Mouse (Mus musculus) mouse embryonic stem cell (cell line): ENCODE data around the gene Apeh.

Source experiments
- in situ Hi-C, 2 experiments: fragments of 300-500 bp; cut with MboI; formaldehyde crosslinking; loops; 1 replicate in 1 of 2; 3 replicates in 1 of 2; pipeline ENCODE4 v1.14.3; 2019 to 2020; ENCODE audit warnings: low sequenced_read_pairs in 2 of 2, low pct_unique_long_range_greater_than_20kb in 1 of 2, mixed read lengths in 1 of 2; ENCODE audit not compliant: unreplicated experiment in 1 of 2

Gene Apeh

DNA sequence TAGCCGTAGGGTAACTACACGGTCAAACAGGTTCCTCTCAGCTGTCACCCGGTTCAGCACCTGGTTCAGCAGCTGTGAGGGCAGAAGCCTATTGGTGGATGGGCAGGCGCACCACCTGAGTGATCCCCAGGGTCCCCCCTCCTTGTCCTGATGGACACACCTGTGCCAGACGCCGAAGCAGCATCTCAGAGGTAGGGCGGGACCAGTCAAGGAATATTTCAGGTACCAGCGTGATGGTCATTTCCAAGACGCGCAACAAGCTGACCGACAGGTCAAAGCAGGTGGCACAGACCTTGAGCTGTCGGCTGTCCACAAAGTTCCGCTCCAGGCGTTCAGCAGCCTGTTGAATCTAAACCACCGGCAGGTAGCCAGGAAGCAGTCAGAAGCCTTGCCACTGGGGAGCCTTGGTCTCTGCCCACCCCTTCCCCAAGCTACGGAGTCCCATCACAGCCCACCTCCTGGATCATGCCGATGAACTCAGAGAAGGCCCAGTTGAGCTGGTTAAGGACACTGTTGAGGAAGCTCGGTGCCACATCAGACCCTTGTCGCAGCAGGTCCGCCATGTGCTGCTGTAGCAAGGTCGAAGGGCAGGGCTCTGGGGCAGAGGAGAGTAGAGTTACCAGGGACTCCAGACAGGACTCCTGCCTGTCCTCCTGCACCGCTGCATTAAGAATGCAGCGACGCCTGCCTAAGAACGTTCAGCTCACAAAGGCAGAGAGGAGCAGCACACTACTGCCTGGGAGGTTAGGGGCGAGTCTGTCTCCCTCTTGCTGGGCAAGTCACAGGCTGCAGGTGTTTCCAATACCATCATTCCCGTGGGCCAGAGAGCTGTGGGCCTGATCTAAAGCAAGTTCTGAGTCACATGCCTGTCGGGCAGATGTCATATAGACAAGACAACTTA, 37.8 kb downstream of the Apeh start:
- in situ Hi-C loops = no loop called here

DNA sequence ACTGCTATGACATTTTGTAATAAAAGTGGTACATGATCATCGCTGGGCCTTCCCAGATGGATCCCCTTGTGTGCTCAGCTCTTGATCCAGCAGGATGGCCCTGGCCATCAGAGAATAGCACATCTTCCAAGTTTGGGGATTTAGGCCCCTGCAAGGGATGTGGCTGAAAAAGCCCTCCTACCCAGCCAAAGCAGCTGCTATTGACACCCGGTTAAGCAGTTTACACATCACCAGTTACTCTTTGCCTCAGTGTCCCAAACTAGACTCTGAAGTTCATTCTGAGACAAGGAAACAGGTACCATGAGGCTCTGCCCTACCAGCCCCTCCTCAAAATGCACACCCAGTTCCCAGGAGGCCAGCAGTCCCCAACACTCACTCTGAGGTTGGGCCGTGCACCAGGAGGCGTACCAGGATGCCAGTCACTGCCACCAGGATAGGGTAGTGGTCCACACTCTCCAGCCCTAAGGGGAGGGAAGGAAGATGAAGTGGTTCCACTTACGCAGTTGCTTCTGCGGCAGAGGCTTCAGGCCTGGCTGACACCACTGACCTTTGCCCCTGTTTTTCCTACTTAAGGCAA, 38.7 kb downstream of the Apeh start:
- in situ Hi-C loops = no loop called here

DNA sequence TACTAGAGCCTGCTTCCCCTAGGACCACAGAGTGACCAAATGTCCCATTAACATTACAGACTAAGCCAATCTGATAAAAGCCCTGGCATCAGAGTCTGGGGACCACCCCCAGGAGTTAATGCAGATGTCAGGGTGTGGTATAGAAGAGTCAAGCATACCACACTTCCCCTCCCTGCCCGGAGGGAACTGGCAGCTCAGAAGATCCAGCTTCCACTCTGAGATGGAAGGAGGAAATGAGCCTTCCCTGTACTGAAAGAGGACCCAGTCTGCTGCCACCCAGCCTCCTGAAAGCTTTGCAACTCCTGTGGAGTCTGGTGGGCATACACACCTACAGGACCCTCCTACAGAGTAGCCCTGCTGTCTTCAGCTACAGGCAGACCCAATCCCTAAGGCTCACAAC, 39.3 kb downstream of the Apeh start:
- in situ Hi-C loops = no loop called here

DNA sequence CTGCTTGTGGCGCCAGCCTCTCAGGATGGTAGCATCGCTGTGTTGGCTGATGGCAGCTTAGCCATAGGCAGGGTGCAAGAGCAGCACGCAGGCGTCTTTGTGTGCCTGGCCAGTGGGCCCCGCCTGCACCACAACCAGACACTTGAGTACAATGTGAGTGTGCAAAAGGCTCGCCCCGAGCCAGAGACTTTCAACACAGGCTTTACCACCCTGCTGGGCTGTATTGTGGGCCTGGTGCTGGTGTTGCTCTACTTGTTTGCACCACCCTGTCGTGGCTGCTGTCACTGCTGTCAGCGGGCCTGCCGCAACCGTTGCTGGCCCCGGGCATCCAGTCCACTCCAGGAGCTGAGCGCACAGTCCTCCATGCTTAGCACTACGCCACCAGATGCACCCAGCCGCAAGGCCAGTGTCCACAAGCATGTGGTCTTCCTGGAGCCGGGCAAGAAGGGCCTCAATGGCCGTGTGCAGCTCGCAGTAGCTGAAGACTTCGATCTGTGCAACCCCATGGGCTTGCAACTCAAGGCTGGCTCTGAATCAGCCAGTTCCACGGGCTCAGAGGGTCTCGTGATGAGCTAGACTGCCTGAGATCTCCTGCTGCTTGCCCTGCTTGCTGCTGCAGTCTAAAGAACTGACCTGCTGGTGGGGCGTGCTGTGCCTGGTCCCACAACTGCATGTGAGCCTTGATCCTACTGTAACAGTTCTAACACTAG, 39.9 kb downstream of the Apeh start:
- in situ Hi-C loops = no loop called here

DNA sequence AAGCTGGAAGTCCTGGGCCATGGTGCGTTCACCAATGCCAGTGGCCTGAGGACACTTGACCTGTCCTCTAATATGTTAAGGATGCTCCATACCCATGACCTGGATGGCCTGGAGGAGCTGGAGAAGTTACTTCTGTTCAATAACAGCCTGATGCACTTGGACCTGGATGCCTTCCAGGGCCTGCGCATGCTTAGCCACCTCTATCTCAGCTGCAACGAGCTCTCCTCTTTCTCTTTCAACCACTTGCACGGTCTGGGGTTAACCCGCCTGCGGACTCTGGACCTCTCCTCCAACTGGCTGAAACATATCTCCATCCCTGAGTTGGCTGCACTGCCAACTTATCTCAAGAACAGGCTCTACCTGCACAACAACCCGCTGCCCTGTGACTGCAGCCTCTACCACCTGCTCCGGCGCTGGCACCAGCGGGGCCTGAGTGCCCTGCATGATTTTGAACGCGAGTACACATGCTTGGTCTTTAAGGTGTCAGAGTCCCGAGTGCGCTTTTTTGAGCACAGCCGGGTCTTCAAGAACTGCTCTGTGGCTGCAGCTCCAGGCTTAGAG, 40.7 kb downstream of the Apeh start:
- in situ Hi-C loops = no loop called here

DNA sequence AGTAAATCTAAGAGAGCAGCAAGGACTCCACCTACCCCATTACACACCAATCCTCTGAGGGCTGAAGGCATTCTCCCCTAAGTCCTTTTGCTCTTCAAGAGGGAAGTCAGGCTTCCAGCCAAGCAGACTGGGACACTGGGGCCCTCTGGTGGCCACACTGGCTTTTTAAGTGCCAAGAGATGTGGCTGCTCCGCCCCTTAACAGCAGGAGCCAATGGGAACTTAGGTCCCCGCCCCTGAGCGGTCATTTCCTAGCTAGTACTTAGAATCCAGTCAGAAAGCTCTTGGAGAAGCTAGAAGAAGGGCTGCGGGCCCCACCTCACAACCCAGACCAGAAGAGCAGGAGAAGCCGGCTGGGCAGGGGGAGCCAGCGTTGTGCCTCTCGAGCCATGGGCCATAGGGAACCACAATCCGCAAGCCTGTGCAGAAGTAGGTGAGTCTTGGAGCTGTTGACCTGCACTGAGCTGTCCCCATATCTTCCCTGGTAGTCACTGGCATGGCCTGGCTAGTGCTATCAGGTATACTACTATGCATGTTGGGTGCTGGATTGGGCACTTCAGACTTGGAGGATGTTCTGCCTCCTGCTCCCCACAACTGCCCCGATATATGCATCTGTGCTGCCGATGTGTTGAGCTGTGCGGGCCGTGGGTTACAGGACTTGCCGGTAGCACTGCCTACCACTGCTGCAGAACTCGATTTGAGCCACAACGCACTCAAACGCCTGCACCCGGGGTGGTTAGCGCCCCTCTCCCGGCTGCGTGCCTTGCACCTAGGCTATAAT, 41.3 kb downstream of the Apeh start, which contains the start of gene Amigo3:
Gene Amigo3 (plus strand): TSS at position 275 of the 780 bp plus-strand sequence.
- in situ Hi-C loops = no loop called here

DNA sequence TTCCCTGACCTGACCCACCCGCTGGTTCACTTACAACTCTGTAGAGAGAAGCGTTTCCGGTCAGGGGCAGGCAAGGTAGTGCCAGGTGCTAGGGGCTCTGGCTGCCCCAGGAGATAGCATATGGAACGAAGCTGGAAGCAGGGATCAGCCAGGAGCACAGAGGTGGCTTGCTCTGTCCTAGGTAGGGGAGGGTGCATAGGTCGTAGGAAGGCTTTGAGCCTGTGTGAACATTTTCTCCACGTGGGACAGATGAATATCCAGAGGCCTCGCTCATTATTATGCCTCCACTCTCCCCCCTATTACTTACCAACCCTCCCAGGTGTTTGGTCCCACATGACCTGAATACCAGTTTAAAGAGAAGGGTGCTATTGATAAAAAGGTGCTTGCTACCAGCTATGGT, 42.0 kb downstream of the Apeh start:
- in situ Hi-C loops = no loop called here

DNA sequence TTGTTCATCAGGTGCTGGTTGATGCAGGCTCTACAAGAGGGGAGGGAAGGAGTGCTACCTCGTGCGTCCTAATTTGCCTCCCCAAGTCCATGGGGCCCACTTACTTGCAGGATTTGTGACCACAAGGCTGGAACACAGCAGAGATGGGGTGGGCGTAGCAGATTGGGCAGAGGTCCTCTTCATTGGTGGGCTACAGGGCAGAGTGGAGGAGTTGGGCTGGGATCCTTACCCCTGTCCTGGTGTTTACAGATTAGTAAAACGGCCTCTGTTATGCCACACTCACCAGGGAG, 42.5 kb downstream of the Apeh start:
- in situ Hi-C loops = no loop called here

DNA sequence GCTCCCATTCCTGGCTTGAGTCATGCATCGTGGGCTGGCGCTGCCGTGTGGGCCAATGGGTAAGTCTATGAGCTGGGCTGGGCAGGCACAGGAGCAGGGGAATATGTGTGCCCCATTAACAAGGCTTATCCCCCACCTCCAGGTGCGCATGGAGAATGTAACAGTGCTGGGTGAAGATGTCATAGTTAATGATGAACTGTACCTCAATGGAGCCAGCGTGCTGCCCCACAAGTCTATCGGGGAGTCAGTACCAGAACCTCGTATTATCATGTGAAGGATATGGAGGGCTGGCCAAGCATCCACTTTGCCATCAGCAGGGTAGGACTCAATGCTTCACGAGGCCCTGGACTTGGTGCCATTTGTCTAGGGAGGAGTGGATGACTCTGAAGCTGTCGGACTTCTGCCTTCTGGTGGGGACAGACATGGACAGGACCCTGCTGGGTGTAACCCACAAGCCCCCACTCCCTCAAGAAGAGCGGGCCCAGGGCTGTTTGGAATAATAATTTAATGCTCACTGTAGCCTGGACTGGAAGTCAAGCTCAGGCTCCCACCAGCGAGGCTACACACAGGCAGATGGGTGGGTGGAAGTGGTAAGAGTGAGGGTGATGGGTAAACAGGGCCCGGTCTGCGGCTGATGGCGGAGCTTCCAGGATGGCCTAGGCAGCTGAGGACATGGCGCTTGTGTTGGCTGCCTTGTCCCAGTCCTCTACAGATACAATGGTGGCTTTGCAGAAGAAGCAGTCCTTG, 43.0 kb downstream of the Apeh start:
- in situ Hi-C loops = no loop called here

DNA sequence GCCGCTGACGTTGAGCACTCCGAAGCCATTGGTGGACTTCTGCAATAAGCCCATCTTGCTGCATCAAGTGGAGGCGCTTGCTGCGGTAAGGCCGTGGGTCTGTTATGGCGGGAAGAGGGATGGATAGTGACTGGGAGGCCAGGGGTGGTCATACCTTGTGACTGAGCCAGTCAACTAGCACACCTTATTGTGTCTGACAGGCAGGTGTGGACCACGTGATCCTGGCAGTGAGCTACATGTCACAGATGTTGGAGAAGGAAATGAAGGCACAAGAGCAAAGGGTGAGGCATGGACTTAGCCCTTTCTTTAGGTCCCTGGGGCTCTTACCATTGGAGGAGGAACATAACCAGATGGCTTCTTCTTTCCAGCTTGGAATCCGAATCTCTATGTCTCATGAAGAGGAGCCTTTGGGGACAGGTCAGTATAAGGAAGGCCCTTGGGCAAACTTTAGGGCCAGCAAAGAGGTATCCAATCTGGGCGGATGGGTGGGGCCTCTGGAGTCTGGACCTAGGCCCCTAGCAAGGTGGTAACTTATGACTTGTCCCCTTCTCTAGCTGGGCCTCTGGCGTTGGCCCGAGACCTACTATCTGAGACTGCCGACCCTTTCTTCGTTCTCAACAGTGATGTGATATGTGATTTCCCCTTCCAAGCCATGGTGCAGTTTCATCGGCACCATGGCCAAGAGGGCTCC, 44.7 kb downstream of the Apeh start:
- in situ Hi-C loops = no loop called here

DNA sequence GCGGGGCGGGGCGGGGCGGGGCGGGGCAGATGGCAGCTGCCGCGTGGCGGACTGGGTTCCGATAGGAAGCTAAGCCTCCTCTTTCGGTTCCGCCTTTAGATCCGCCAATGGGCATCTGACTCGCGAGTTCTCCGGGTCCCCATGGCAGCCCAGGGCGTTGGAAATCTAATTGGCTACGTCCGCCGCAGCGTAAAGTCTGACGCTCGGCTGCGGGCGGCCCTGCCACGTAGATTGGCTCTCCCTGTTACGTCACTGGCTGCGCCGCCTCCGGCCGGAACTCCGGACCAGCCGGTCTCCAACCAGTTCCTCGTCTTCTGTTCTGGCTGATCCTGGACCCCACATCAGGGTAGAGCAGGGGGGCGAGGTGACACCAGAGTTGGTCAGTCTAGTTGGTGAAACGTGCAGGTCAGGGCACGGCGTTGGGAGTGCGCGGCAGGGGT, 45.4 kb downstream of the Apeh start, which contains the start of gene Gmppb:
Gene Gmppb (plus strand): TSS at position 227 of the 440 bp plus-strand sequence.
- in situ Hi-C loops = no loop called here

DNA sequence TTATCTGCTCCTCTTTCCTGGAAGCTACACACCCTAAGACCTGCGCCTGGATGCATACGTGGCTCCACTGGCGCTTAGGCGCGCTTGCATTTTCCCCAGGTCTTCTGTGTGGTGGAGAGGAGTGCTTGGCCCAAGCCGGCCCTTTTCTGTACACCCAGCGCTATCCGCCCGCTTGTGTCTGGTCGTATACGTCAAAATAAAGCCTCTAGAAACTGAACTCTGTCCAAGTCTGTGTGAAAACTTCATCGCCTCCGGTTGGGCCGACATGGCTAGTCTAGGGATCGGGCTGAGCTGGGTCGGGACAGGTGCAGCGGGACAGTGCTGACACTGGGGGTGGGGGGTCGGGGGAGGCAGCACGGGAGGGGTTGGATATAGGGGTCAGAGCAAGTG, 45.8 kb downstream of the Apeh start:
- in situ Hi-C loops = no loop called here

DNA sequence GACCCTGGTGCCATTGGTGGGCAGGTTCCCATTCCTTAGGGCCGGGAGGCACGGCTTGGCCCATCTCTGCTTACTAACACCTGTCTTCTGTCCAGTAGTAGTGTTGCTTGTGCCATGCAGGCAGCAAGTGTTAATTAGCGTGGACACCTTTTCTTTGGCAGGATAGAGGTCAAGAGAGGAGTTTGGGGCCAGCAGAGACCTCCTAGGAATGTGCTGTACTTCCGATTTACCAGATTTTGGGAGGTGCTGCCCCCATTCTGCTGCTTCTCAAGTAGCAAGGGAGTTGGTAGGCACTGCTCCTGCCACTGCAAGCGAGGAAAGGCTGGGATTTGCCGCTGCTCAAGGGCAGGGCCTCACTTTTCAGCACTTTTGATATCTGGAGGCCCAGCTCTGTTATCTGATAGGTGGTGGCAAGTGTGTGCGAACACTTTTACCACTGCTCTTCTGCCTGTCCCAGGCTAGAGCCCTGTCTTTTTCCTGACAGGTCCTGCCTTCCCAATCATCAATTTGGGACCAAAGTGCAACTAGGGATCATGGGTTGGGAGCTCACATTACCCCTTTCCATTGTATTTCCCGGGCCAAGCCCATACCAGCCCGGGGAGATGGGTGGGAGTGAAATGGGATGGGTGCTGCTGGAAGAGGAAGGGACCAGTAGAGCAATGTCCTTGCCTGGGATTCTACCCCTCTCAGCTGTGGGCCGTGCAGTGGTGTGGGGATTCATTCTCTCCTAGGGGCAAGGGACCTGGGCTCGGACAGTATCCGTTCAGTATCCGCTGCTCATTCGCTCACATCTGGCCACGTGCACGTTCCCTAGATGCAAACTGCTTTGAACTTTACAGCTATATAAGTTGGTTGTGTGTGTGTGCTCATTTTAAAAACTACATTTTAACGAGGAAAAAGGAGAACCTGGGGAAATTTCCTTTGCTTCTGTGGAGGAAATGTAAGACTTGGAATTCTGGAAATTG, 46.5 kb downstream of the Apeh start:
- in situ Hi-C loops = no loop called here

DNA sequence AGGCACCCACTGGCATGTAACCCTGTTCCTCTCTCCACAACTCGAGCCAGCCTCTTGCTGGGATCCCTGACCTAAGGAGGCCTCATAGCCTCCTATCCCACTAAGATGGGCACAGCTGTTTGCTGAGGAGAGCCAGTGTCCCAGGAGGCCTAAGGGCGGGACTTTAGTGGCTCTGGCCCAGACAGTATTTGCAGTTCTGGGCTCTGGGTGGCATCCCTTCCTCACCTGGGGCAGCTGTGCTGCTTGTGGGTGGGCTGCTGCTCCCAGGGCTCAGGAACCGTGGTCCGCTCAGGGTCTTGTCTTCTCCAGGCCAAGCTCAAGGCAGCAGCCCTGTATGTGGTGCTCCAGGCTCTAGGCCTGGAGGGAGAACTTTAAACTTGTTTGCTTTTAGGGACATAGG, 47.8 kb downstream of the Apeh start:
- in situ Hi-C loops = no loop called here

DNA sequence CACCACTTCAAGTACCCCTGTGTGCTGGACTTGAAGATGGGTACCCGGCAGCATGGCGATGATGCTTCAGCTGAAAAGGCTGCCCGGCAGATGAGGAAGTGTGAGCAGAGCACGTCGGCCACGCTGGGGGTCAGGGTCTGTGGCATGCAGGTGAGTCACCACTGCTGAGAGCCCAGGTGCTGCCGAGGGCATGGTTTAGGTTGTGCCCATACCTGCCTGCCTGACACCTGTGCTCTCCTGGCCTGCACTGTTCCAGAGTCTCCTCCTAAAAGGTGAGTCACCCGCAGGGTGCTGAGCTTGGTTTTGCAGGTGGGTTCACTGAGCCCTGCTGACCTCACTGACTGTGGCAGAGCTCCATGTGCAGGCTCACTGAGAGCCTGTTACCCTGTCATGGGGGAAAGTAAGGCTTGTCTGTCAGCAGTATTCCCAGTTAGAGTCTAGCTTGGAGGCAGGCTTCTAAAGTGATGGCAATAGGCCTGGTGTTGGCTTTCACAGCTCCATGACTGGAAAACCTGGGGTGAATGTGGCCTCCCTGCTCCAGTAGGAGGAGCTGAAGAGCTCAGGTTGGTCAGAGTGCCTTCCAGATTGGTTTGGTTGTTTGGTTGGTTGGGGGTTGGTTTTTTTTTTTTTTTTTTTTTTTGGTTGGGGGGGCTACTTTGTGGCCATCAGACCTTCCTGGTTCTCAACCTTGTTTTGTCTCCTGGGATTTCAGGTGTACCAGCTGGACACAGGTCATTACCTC, 49.5 kb downstream of the Apeh start:
- in situ Hi-C loops = no loop called here
